Mouse (Mus musculus) lung, embryonic 14.5 days (tissue): ENCODE data around the gene Supt5. TPM values are rescaled to one million over a fixed set of nuclear protein-coding genes. Genes with fewer than 3 reads are reported as not detected.

ENCODE experiments used
- ATAC-seq: fragments of 200-750 bp; cut with Nextera tagmentation; 2 replicates; pipeline ENCODE4 v1.8.0; 2017; ENCODE audit warnings: mild to moderate bottlenecking, moderate TSS enrichment, moderate library complexity; ENCODE audit not compliant: insufficient read depth
- DNase-seq: peaks from one replicate; pipeline ENCODE4 v3.0.0-alpha.2; 2015
- H3K27ac ChIP-seq: fragments of 300-500 bp; sonication (generic); 2 replicates; pipeline ENCODE4 v1.5.1; 2014; ENCODE audit warnings: low read depth, mild to moderate bottlenecking, moderate library complexity
- H3K27me3 ChIP-seq: fragments of 300-500 bp; sonication (generic); 2 replicates; pipeline ENCODE4 v1.6.1; 2014; ENCODE audit warnings: low read length, control low read depth; ENCODE audit not compliant: insufficient read depth
- H3K36me3 ChIP-seq: fragments of 300-500 bp; sonication (generic); 2 replicates; pipeline ENCODE4 v1.6.1; 2014; ENCODE audit warnings: control low read depth; ENCODE audit not compliant: insufficient read depth
- H3K4me1 ChIP-seq: fragments of 300-500 bp; sonication (generic); 2 replicates; pipeline ENCODE4 v1.6.1; 2014; ENCODE audit warnings: antibody characterized with exemption, control low read depth; ENCODE audit not compliant: insufficient read depth
- H3K4me2 ChIP-seq: fragments of 300-500 bp; sonication (generic); 2 replicates; pipeline ENCODE4 v1.6.1; 2014; ENCODE audit warnings: mild to moderate bottlenecking
- H3K4me3 ChIP-seq: fragments of 300-500 bp; sonication (generic); 2 replicates; pipeline ENCODE4 v1.5.1; 2014; ENCODE audit warnings: low read depth, low read length
- H3K9ac ChIP-seq: fragments of 300-500 bp; sonication (generic); 2 replicates; pipeline ENCODE4 v1.6.1; 2014
- H3K9me3 ChIP-seq: fragments of 300-500 bp; sonication (generic); 2 replicates; pipeline ENCODE4 v1.6.1; 2016; ENCODE audit warnings: low read depth, low read length, control low read depth
- CTCF ChIP-seq: IDR thresholded peaks from 2 replicates; pipeline ENCODE4 v1.5.1; 2016; ENCODE audit warnings: antibody characterized with exemption, low read depth
- WGBS: fragments of 180-500 bp; shearing (Covaris S2); extraction: QIAGEN DNeasy Blood & Tissue Kit; methylation state at CpG from one replicate; pipeline ENCODE4 v1.1.7; 2014; 5-methylcytosine and 5-hydroxymethylcytosine counted together
- polyA plus RNA-seq: library from polyadenylated mRNA; unstranded; fragments of >200 nt; fragmentation: Nextera tagmentation; extraction: Ambion mirVana; gene quantifications from 2 replicates; pipeline ENCODE4 v1.2.1, GENCODE M21; 2014

The Supt5 gene
- polyA plus RNA-seq, 1 experiment from 2014 or later: 77.5 TPM

- no peak for ATAC-seq
- Histone ChIP-seq H3K4me1 (peaks cover 13% of the 10 kb centered on the region), H3K36me3 (peaks cover 62% of the 10 kb centered on the region), H3K27ac (peak overlapping the region; percentile 58), H3K27me3 (no peaks in the 10 kb centered on the region), H3K9me3 (no peaks in the 10 kb centered on the region), H3K9ac (peak overlapping the region; percentile 36), H3K4me3 (no peak overlapping the region), H3K4me2 (peak overlapping the region; percentile 20; the same call in 1 of the 2 replicates)
- peak; percentile 75 for DNase-seq
- WGBS: 3% methylated on average over 5 of the region's 5 CpGs
- no peak for TF ChIP-seq CTCF
Observed at GRCm38 (mm10) chr7:28357984-28358383, 19.4 kb upstream of the Supt5 start.

GRCm38 (mm10) chr7:28356981-28357380 is 18.4 kb upstream of the Supt5 start:
- ATAC-seq (peak; percentile 62), DNase-seq (peak; percentile 83)
- 3% methylated on average over 5 of the region's 5 CpGs for WGBS
- no peak for TF ChIP-seq CTCF
- Histone ChIP-seq H3K36me3 (peaks cover 62% of the 10 kb centered on the region), H3K4me3 (no peak overlapping the region), H3K4me2 (0 out of 2 replicates have a peak overlapping the region, but pooled peaks have one; percentile 4), H3K9ac (peak overlapping the region; percentile 36; the same call in 1 of the 2 replicates), H3K27ac (peak overlapping the region; percentile 58), H3K4me1 (peaks cover 13% of the 10 kb centered on the region), H3K27me3 (no peaks in the 10 kb centered on the region), H3K9me3 (no peaks in the 10 kb centered on the region)

DNA sequence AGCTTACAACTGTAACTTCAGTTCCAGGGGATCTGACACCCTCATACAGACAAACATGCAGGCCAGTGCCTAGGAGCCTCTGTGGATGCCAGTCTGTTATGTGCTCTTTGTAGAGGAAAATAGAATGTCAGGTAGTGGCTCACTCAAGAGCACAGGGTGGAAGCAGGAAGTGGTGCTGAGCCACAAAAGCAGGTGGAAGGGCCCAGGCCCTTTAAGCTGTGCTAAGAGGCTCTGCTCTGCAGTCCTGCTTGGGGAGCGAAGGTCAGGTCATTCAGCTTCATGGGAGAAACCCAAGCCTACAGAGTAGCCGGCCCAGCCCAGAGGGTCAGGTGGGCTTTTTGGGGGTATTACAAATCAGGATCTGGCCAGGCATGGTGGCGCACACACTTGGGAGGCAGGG is 16.7 kb upstream of the Supt5 start:
- Histone ChIP-seq H3K4me3 (no peak overlapping the region), H3K36me3 (peaks cover 52% of the 10 kb centered on the region), H3K9me3 (no peaks in the 10 kb centered on the region), H3K4me2 (no peak overlapping the region), H3K27me3 (no peaks in the 10 kb centered on the region), H3K9ac (no peak overlapping the region), H3K4me1 (peaks cover 18% of the 10 kb centered on the region), H3K27ac (no peak overlapping the region)
- no peak for TF ChIP-seq CTCF
- no peak for ATAC-seq
- WGBS: 95% methylated on average over 3 of the region's 3 CpGs
- DNase-seq: no peak

- no peak for DNase-seq
- no peak for ATAC-seq
Observed at GRCm38 (mm10) chr7:28354596-28354995, 16.1 kb upstream of the Supt5 start.

DNA sequence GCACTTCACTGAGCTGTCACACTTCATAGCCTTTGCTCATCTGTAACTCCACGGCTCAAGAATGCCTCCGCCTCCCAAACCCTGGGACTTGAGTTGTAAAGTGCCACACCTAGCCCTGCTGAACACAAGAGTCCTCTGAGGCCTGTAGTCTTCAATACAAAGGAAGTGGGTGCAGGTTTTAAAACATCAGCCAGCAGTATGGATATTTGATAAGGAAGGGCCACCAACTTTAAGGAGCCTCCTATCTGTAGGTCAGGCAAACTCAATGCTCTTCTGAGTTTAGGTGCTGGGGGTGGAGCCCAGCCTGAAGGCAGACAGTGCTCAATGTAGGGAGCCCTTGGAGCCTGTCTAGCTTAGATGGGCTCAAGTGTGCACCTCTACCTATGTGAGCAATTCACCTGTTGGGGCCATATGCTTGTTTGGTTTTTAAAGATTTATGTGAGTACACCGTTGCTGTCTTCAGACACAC is 15.6 kb upstream of the Supt5 start:
- peaks cover 42% of the 10 kb centered on the region for H3K36me3 ChIP-seq
- DNase-seq (no peak), ATAC-seq (no peak)
- TF ChIP-seq CTCF: no peak
- H3K27ac ChIP-seq: no peak overlapping the region
- WGBS: 83% methylated on average over 3 of the region's 3 CpGs
- H3K4me1 ChIP-seq: peaks cover 18% of the 10 kb centered on the region
- no peak overlapping the region for H3K4me2 ChIP-seq
- H3K9me3 ChIP-seq: no peaks in the 10 kb centered on the region
- no peak overlapping the region for H3K9ac ChIP-seq
- H3K4me3 ChIP-seq: no peak overlapping the region
- H3K27me3 ChIP-seq: no peaks in the 10 kb centered on the region

More at GRCm38 (mm10) chr7:28354596-28354995, 16.1 kb upstream of the Supt5 start:
- Histone ChIP-seq H3K4me3 (no peak overlapping the region), H3K4me2 (no peak overlapping the region), H3K4me1 (peaks cover 18% of the 10 kb centered on the region), H3K36me3 (peaks cover 46% of the 10 kb centered on the region), H3K27me3 (no peaks in the 10 kb centered on the region), H3K27ac (no peak overlapping the region), H3K9me3 (no peaks in the 10 kb centered on the region), H3K9ac (no peak overlapping the region)
- WGBS: 91% methylated on average over 3 of the region's 3 CpGs
- TF ChIP-seq CTCF: no peak

- DNase-seq (no peak), ATAC-seq (no peak)
- Histone ChIP-seq H3K36me3 (peaks cover 37% of the 10 kb centered on the region), H3K4me1 (peaks cover 18% of the 10 kb centered on the region), H3K4me3 (no peak overlapping the region), H3K9me3 (no peaks in the 10 kb centered on the region), H3K9ac (no peak overlapping the region), H3K27me3 (no peaks in the 10 kb centered on the region), H3K4me2 (no peak overlapping the region), H3K27ac (no peak overlapping the region)
- TF ChIP-seq CTCF: peak; percentile 16; the same call in 1 of the 2 replicates
- WGBS: 85% methylated on average over 2 of the region's 2 CpGs
Observed at GRCm38 (mm10) chr7:28353267-28353666, 14.7 kb upstream of the Supt5 start.

- peaks cover 6% of the 10 kb centered on the region for H3K4me1 ChIP-seq
- H3K4me2 ChIP-seq: peak overlapping the region; percentile 94
- H3K9ac ChIP-seq: peak overlapping the region; percentile 99
- DNase-seq (no peak), ATAC-seq (no peak)
- no peaks in the 10 kb centered on the region for H3K27me3 ChIP-seq
- H3K9me3 ChIP-seq: no peaks in the 10 kb centered on the region
- peak overlapping the region; percentile 89 for H3K4me3 ChIP-seq
- 26% methylated on average over 4 of the region's 4 CpGs for WGBS
- TF ChIP-seq CTCF: no peak
- peak overlapping the region; percentile 80 for H3K27ac ChIP-seq
- H3K36me3 ChIP-seq: peaks cover 37% of the 10 kb centered on the region
Observed at GRCm38 (mm10) chr7:28351676-28352191, 13.2 kb upstream of the Supt5 start.
